Mouse (Mus musculus) brain, embryonic 14.5 days (tissue): Measurements from ENCODE around the gene Pkp1.

Source experiments
- CTCF ChIP-seq: fragments of 200-500 bp; IDR thresholded peaks from 2 replicates; pipeline ENCODE4 v1.5.1; 2012; ENCODE audit warnings: inconsistent platforms, mild to moderate bottlenecking, moderate library complexity, borderline replicate concordance; ENCODE audit not compliant: insufficient read depth, insufficient read length; ENCODE audit errors: extremely low read depth
- POLR2A ChIP-seq: fragments of 200-500 bp; IDR thresholded peaks from 2 replicates; pipeline ENCODE4 v1.6.1; 2012; ENCODE audit warnings: mild to moderate bottlenecking, inconsistent platforms, borderline replicate concordance; ENCODE audit not compliant: poor library complexity, insufficient read depth, insufficient read length, severe bottlenecking; ENCODE audit errors: extremely low read depth

DNA sequence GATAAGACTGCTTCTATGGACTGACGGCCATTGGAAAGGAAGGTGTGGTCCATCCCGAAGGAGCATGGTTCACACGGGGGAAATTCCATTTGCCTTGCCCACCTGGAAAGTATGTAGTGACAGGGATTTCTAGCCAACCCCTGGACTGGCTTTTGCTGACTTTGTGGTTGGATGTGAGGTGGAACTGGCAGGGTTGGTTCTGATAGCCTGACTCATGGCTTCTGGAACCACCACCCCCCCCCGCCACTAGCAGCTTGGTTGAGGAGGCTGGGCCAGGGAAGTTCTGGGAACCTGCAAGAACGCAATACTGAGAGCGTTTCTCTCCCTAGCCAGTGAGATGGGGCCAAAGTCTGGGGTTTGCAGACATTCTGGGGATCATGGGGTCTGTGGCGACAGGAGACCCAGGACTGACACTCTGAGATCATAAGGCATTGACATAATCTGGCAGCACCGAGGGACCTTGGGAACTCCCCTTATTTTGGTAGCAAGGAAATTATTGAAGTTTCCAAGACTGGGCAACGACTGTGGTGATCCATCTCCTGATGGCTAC is 55.1 kb downstream of the Pkp1 start:
- TF ChIP-seq CTCF (no peak), POLR2A (no peak)
